Mouse (Mus musculus) layer of hippocampus, adult 2 months (tissue): ENCODE data around the gene Adamts3. TPM values are rescaled to one million over a fixed set of nuclear protein-coding genes. Genes with fewer than 3 reads are reported as not detected.

ENCODE experiments used
- DNase-seq, 2 experiments: peaks; one replicate each; pipeline ENCODE4 v3.0.0; 2022; ENCODE audit warnings: low spot score in 2 of 2
- H3K27ac ChIP-seq: fragments of 200-600 bp; 2 replicates; pipeline ENCODE4 v1.8.1; 2022
- H3K4me3 ChIP-seq: fragments of 200-600 bp; 2 replicates; pipeline ENCODE4 v1.8.1; 2022; ENCODE audit warnings: mild to moderate bottlenecking
- CTCF ChIP-seq: fragments of 200-600 bp; conservative IDR thresholded peaks from 2 replicates; pipeline ENCODE4 v1.8.1; 2022; ENCODE audit warnings: antibody characterized with exemption, mild to moderate bottlenecking, moderate library complexity
- total RNA-seq, 2 experiments: library from RNA; stranded (reverse); gene quantifications; 2 replicates each; pipeline ENCODE4 v1.2.3; 2021

The Adamts3 gene
- total RNA-seq, 2 experiments from 2014 or later, result 25.5 to 27.1 TPM

DNA sequence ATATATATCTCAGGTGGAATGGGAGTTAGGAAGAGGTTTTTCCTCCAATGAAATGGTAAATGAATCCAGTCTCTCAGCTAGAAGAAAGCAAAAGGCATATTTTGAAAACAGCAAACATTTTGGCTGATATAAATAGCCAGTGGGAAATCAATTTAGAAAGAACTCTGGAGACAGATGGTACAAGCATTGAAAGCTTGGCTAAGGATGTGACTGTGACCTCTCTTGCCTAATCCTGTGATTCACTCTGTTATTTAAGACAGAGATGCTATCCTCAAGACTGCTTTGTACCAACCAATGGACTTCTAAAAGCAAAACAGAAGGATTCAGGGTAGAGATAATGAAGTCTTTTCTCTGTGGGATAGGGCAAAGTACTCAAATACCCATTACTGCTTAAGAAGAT is 236.2 kb downstream of the Adamts3 start:
- Histone ChIP-seq H3K4me3 (no peak overlapping the region), H3K27ac (no peak overlapping the region)
- DNase-seq, result peak in 1 of 2 experiments; percentile 1
- no peak for TF ChIP-seq CTCF

GRCm38 (mm10) chr5:89635434-89635833 is 247.7 kb downstream of the Adamts3 start:
- TF ChIP-seq CTCF, result no peak
- no peak for DNase-seq
- Histone ChIP-seq H3K27ac (no peak overlapping the region), H3K4me3 (no peak overlapping the region)

DNA sequence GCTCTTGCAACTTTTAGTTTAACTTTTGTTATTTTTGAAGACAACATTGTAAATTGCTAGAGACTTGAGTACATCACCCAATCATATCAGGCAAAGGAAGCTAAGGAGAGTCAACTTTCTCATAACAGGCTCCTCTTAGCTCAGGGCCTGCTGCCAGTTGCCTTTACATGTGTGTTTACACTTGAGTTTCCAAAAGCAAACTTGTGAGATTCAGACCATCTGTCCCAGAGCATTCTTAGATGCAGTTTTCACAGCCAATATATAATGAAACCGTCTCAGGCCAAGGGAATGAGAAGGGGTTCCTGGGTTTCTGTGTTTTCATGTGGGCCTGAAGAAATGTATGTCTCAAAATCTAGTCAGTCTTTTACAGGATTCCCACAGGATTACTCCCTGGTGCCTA is 251.5 kb downstream of the Adamts3 start:
- DNase-seq, result no peak
- no peak overlapping the region for H3K27ac ChIP-seq
- no peak overlapping the region for H3K4me3 ChIP-seq
- no peak for TF ChIP-seq CTCF
